Mouse (Mus musculus) bone marrow, adult 2 months (tissue): ENCODE measurements around the gene Suv39h1.

Experiments
- CTCF ChIP-seq: fragments of 200-500 bp; IDR thresholded peaks from 2 replicates; pipeline ENCODE4 v1.5.1; 2011; ENCODE audit warnings: low read length, control low read depth; ENCODE audit not compliant: control insufficient read depth, insufficient read depth
- POLR2A ChIP-seq: fragments of 200-500 bp; IDR thresholded peaks from 2 replicates; pipeline ENCODE4 v1.6.1; 2011; ENCODE audit warnings: low read depth, mild to moderate bottlenecking, control low read depth, low read length, borderline replicate concordance; ENCODE audit not compliant: control insufficient read depth

DNA sequence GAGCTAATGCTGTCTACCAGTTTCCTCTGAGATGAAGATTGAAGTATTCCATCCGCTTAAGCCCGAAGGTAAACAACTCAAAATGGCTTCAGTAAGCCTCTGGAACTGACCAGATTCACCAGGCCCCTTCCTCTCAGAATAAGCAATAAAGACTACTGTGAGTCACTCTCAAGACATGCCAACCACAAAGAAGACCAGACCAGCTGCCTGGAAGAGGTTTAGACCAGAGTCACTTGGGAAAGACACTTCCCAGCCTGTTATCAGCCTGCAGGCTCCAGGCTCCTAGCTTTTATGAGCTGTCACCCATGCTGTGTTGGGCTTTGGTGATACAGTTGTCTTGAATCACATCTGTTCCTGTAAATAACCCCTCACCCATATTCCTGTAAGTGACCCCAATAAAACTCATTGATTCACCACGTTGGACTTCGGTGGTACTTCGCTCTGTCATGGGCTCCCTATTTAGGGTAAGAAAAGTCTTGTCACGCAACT lies 10.3 kb upstream of the Suv39h1 start:
- TF ChIP-seq POLR2A (no peak), CTCF (no peak)
